Mouse (Mus musculus) limb, embryonic 11.5 days (tissue): ENCODE measurements at regions not wholly inside any gene's neighbourhood (a gene's known extent, or its start where the extent isn't known, plus 50 kb on each side); places are given as distances from the start of the nearest gene placed in this dataset.

Experiments used
- ATAC-seq: fragments of 200-750 bp; cut with Nextera tagmentation; 2 replicates; pipeline ENCODE4 v1.8.0; 2017; ENCODE audit warnings: low read depth; ENCODE audit not compliant: insufficient number of reproducible peaks, low FRiP score, low TSS enrichment
- DNase-seq: peaks from one replicate; pipeline ENCODE4 v3.0.0-alpha.2; 2015; ENCODE audit warnings: low spot score
- H3K27ac ChIP-seq: fragments of 300-500 bp; sonication (generic); replicated peaks from 2 replicates; pipeline ENCODE4 v1.5.1; 2014; ENCODE audit warnings: low read depth, mild to moderate bottlenecking, low read length
- H3K27me3 ChIP-seq: fragments of 300-500 bp; sonication (generic); 2 replicates; pipeline ENCODE4 v1.6.1; 2014; ENCODE audit warnings: mild to moderate bottlenecking, low read length, mixed read lengths; ENCODE audit not compliant: control insufficient read depth, insufficient read depth
- H3K36me3 ChIP-seq: fragments of 300-500 bp; sonication (generic); 2 replicates; pipeline ENCODE4 v1.6.1; 2014; ENCODE audit warnings: mild to moderate bottlenecking, low read length, moderate library complexity, mixed read lengths; ENCODE audit not compliant: control insufficient read depth, insufficient read depth
- H3K4me1 ChIP-seq: fragments of 300-500 bp; sonication (generic); 2 replicates; pipeline ENCODE4 v1.6.1; 2014; ENCODE audit warnings: low read length, mixed read lengths; ENCODE audit not compliant: control insufficient read depth, insufficient read depth
- H3K4me2 ChIP-seq: fragments of 300-500 bp; sonication (generic); 2 replicates; pipeline ENCODE4 v1.6.1; 2014; ENCODE audit warnings: low read depth, mild to moderate bottlenecking, moderate library complexity; ENCODE audit not compliant: severe bottlenecking
- H3K4me3 ChIP-seq: fragments of 300-500 bp; sonication (generic); 2 replicates; pipeline ENCODE4 v1.5.1; 2014; ENCODE audit warnings: low read depth, low read length
- H3K9ac ChIP-seq: fragments of 300-500 bp; sonication (generic); 2 replicates; pipeline ENCODE4 v1.6.1; 2014; ENCODE audit warnings: mild to moderate bottlenecking, low read length
- H3K9me3 ChIP-seq: fragments of 300-500 bp; sonication (generic); 2 replicates; pipeline ENCODE4 v1.6.1; 2016; ENCODE audit warnings: low read length; ENCODE audit not compliant: control insufficient read depth
- WGBS: fragments of 180-500 bp; shearing (Covaris S2); extraction: QIAGEN DNeasy Blood & Tissue Kit; methylation state at CpG from one replicate; pipeline ENCODE4 v1.1.7; 2014; 5-methylcytosine and 5-hydroxymethylcytosine counted together

- Histone ChIP-seq H3K4me3 (0 out of 2 replicates have a peak overlapping the region, but pooled peaks have one; percentile 3), H3K4me2 (peak overlapping the region; percentile 36), H3K27me3 (no peaks in the 10 kb centered on the region), H3K36me3 (no peaks in the 10 kb centered on the region), H3K4me1 (peaks cover 6% of the 10 kb centered on the region; the same call in 1 of the 2 replicates), H3K9me3 (no peaks in the 10 kb centered on the region), H3K27ac (0 out of 2 replicates have a peak overlapping the region, but pooled peaks have one; percentile 47), H3K9ac (peak overlapping the region; percentile 13)
- DNase-seq = peak; percentile 52
- peak; percentile 80; the same call in 1 of the 2 replicates for ATAC-seq
- 11% methylated on average over 15 of the region's 15 CpGs for WGBS
Observed at GRCm38 (mm10) chr4:33586615-33587451, 276.7 kb downstream of the Rngtt start.

GRCm38 (mm10) chr4:33587666-33588065 lies 277.6 kb downstream of the Rngtt start:
- Histone ChIP-seq H3K9ac (no peak overlapping the region), H3K4me1 (peaks cover 6% of the 10 kb centered on the region; the same call in 1 of the 2 replicates), H3K27me3 (no peaks in the 10 kb centered on the region), H3K27ac (no peak overlapping the region), H3K4me3 (no peak overlapping the region), H3K36me3 (no peaks in the 10 kb centered on the region), H3K4me2 (no peak overlapping the region), H3K9me3 (no peaks in the 10 kb centered on the region)
- ATAC-seq = no peak
- 78% methylated on average over 11 of the region's 11 CpGs for WGBS
- no peak for DNase-seq

GRCm38 (mm10) chr4:33588127-33588526 lies 278.0 kb downstream of the Rngtt start:
- no peak for DNase-seq
- ATAC-seq = no peak
- no peak overlapping the region for H3K27ac ChIP-seq
- H3K9me3 ChIP-seq = no peaks in the 10 kb centered on the region
- no peaks in the 10 kb centered on the region for H3K27me3 ChIP-seq
- 78% methylated on average over 5 of the region's 5 CpGs for WGBS
- H3K4me3 ChIP-seq = no peak overlapping the region
- H3K9ac ChIP-seq = no peak overlapping the region
- no peak overlapping the region for H3K4me2 ChIP-seq
- no peaks in the 10 kb centered on the region for H3K36me3 ChIP-seq
- peaks cover 6% of the 10 kb centered on the region; the same call in 1 of the 2 replicates for H3K4me1 ChIP-seq

- Histone ChIP-seq H3K9me3 (no peaks in the 10 kb centered on the region), H3K4me1 (peaks cover 6% of the 10 kb centered on the region; the same call in 1 of the 2 replicates), H3K36me3 (no peaks in the 10 kb centered on the region), H3K4me2 (no peak overlapping the region), H3K9ac (no peak overlapping the region), H3K4me3 (no peak overlapping the region), H3K27ac (no peak overlapping the region), H3K27me3 (no peaks in the 10 kb centered on the region)
- ATAC-seq (no peak), DNase-seq (no peak)
- WGBS = 9% methylated on average over 8 of the region's 8 CpGs
Observed at GRCm38 (mm10) chr4:33589207-33589606, 279.1 kb downstream of the Rngtt start.

- Histone ChIP-seq H3K9ac (no peak overlapping the region), H3K4me2 (no peak overlapping the region)
Observed at GRCm38 (mm10) chr4:33594997-33595657, 285.0 kb downstream of the Rngtt start.

GRCm38 (mm10) chr4:33595763-33596162 lies 285.7 kb downstream of the Rngtt start:
- H3K27me3 ChIP-seq = no peaks in the 10 kb centered on the region
- H3K9me3 ChIP-seq = no peaks in the 10 kb centered on the region
- H3K4me3 ChIP-seq = no peak overlapping the region
- H3K9ac ChIP-seq = no peak overlapping the region
- no peak for ATAC-seq
- H3K27ac ChIP-seq = no peak overlapping the region
- 82% methylated on average over 9 of the region's 9 CpGs for WGBS
- H3K36me3 ChIP-seq = no peaks in the 10 kb centered on the region
- no peaks in the 10 kb centered on the region for H3K4me1 ChIP-seq
- no peak overlapping the region for H3K4me2 ChIP-seq
- no peak for DNase-seq

More at GRCm38 (mm10) chr4:33594997-33595657, 285.0 kb downstream of the Rngtt start:
- no peaks in the 10 kb centered on the region for H3K9me3 ChIP-seq
- no peaks in the 10 kb centered on the region for H3K36me3 ChIP-seq
- no peak overlapping the region for H3K4me3 ChIP-seq
- no peak for DNase-seq
- no peaks in the 10 kb centered on the region for H3K4me1 ChIP-seq
- no peak overlapping the region for H3K27ac ChIP-seq
- no peak for ATAC-seq
- WGBS = 54% methylated on average over 11 of the region's 11 CpGs
- no peaks in the 10 kb centered on the region for H3K27me3 ChIP-seq

GRCm38 (mm10) chr4:33599966-33600365 lies 289.9 kb downstream of the Rngtt start:
- no peak overlapping the region for H3K27ac ChIP-seq
- no peaks in the 10 kb centered on the region for H3K9me3 ChIP-seq
- H3K4me1 ChIP-seq = no peaks in the 10 kb centered on the region
- no peak for ATAC-seq
- H3K27me3 ChIP-seq = no peaks in the 10 kb centered on the region
- no peak overlapping the region for H3K9ac ChIP-seq
- no peak overlapping the region for H3K4me2 ChIP-seq
- no peak for DNase-seq
- no peak overlapping the region for H3K4me3 ChIP-seq
- 61% methylated on average over 1 of the region's 1 CpGs for WGBS
- no peaks in the 10 kb centered on the region for H3K36me3 ChIP-seq

- no peak for ATAC-seq
- Histone ChIP-seq H3K9me3 (no peaks in the 10 kb centered on the region), H3K27ac (no peak overlapping the region), H3K9ac (no peak overlapping the region), H3K4me3 (no peak overlapping the region), H3K27me3 (no peaks in the 10 kb centered on the region), H3K4me2 (no peak overlapping the region), H3K4me1 (no peaks in the 10 kb centered on the region), H3K36me3 (no peaks in the 10 kb centered on the region)
- no peak for DNase-seq
- 59% methylated on average over 6 of the region's 6 CpGs for WGBS
Observed at GRCm38 (mm10) chr4:33600805-33601204, 290.7 kb downstream of the Rngtt start.
